Mouse (Mus musculus) E14TG2a.4 (cell line): ENCODE data around the gene Vdac1.

Experiments used
- CTCF ChIP-seq: conservative IDR thresholded peaks from 2 replicates; pipeline ENCODE4 v1.5.1; 2014; ENCODE audit warnings: low read length
- POU5F1 ChIP-seq: IDR thresholded peaks from 2 replicates; pipeline ENCODE4 v1.6.1; 2014; ENCODE audit warnings: low read length, borderline replicate concordance

DNA sequence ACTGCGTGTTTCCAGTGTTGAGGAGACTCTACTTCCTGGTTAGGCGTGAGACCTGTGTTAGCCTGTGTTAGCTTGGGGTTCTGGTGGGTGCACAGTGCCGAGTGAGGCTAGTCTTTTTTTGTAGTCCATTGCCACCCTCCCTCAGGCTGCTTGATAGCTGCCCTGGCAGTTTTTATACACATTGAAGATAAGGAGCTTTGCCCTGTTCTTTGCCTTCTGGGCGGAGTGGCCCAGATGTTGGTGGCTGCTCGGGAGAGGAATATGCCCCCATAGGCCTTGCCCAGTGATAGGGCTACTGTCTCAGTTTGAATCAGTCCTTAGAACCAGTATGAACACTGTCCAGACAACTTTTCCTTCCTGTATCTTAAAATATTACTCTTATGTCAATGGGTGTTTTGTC lies 5.7 kb downstream of the Vdac1 start:
- TF ChIP-seq CTCF (no peak), POU5F1 (no peak)
